Mouse (Mus musculus): ENCODE results near the gene Polr2i. TPM values are rescaled to one million over a fixed set of nuclear protein-coding genes. Genes with fewer than 3 reads are reported as not detected.

The Polr2i gene
- polyA plus RNA-seq, 1 experiment from 2014 or later = 79.5 TPM

- peaks cover 7% of the 10 kb centered on the region for H3K4me1 ChIP-seq
- H3K27ac ChIP-seq = no peak overlapping the region
- H3K27me3 ChIP-seq (replicated peaks) = no peaks in the 10 kb centered on the region
- no peaks in the 10 kb centered on the region for H3K9me3 ChIP-seq (replicated peaks)
- no peak overlapping the region for H3K9ac ChIP-seq
- H3K4me2 ChIP-seq = no peak overlapping the region
- WGBS (ENCODE audit: insufficient replicate concordance) = 75% methylated on average over 3 of the region's 3 CpGs
- H3K4me3 ChIP-seq = no peak overlapping the region
- H3K36me3 ChIP-seq = no peaks in the 10 kb centered on the region
- ATAC-seq = no peak
These were observed 17.9 kb upstream of the Polr2i start for GRCm38 (mm10) chr7:30213881-30214280.

- no peak overlapping the region for H3K4me3 ChIP-seq
- ATAC-seq = no peak
- 79% methylated on average over 3 of the region's 3 CpGs for WGBS (ENCODE audit: insufficient replicate concordance)
- no peaks in the 10 kb centered on the region for H3K36me3 ChIP-seq
- no peak overlapping the region for H3K27ac ChIP-seq
- no peak overlapping the region for H3K9ac ChIP-seq
- no peak overlapping the region for H3K4me2 ChIP-seq
- H3K4me1 ChIP-seq = peaks cover 21% of the 10 kb centered on the region
- no peaks in the 10 kb centered on the region for H3K27me3 ChIP-seq (replicated peaks)
- H3K9me3 ChIP-seq (replicated peaks) = no peaks in the 10 kb centered on the region
These were observed 15.9 kb upstream of the Polr2i start for GRCm38 (mm10) chr7:30215875-30216274.

- H3K9ac ChIP-seq = no peak overlapping the region
- no peaks in the 10 kb centered on the region for H3K27me3 ChIP-seq (replicated peaks)
- H3K36me3 ChIP-seq = no peaks in the 10 kb centered on the region
- H3K4me2 ChIP-seq = peak overlapping the region; percentile 45
- under 1% methylated on average over 16 of the region's 16 CpGs for WGBS (ENCODE audit: insufficient replicate concordance)
- peak; percentile 65 for ATAC-seq
- H3K9me3 ChIP-seq (replicated peaks) = no peaks in the 10 kb centered on the region
- no peak overlapping the region for H3K4me3 ChIP-seq
- H3K4me1 ChIP-seq = peaks cover 22% of the 10 kb centered on the region
- H3K27ac ChIP-seq = no peak overlapping the region
These were observed 15.0 kb upstream of the Polr2i start for GRCm38 (mm10) chr7:30216723-30217151.

- Histone ChIP-seq H3K4me3 (no peak overlapping the region), H3K27me3 (replicated peaks) (no peaks in the 10 kb centered on the region), H3K4me2 (no peak overlapping the region), H3K9me3 (replicated peaks) (no peaks in the 10 kb centered on the region), H3K4me1 (peaks cover 28% of the 10 kb centered on the region), H3K36me3 (no peaks in the 10 kb centered on the region), H3K9ac (no peak overlapping the region), H3K27ac (no peak overlapping the region)
- ATAC-seq = no peak
- WGBS (ENCODE audit: insufficient replicate concordance) = 68% methylated on average over 2 of the region's 2 CpGs
These were observed 14.5 kb upstream of the Polr2i start for GRCm38 (mm10) chr7:30217277-30217676.

GRCm38 (mm10) chr7:30219293-30220007 is 12.3 kb upstream of the Polr2i start:
- H3K9ac ChIP-seq = peak overlapping the region; percentile 61
- peak overlapping the region; percentile 53 for H3K4me3 ChIP-seq
- no peak overlapping the region for H3K27ac ChIP-seq
- ATAC-seq = peak; percentile 48
- H3K27me3 ChIP-seq (replicated peaks) = no peaks in the 10 kb centered on the region
- 8% methylated on average over 16 of the region's 16 CpGs for WGBS (ENCODE audit: insufficient replicate concordance)
- H3K36me3 ChIP-seq = peaks cover 18% of the 10 kb centered on the region
- peak overlapping the region; percentile 82 for H3K4me2 ChIP-seq
- H3K4me1 ChIP-seq = peaks cover 32% of the 10 kb centered on the region
- H3K9me3 ChIP-seq (replicated peaks) = 0 out of 2 replicates have a peak, but pooled peaks cover 3% of the 10 kb centered on the region

GRCm38 (mm10) chr7:30220008-30220356 is 11.8 kb upstream of the Polr2i start:
- Histone ChIP-seq H3K4me3 (peak overlapping the region; percentile 53), H3K27ac (no peak overlapping the region), H3K9ac (peak overlapping the region; percentile 61), H3K27me3 (replicated peaks) (no peaks in the 10 kb centered on the region), H3K4me2 (peak overlapping the region; percentile 82), H3K36me3 (peaks cover 21% of the 10 kb centered on the region), H3K4me1 (peaks cover 32% of the 10 kb centered on the region), H3K9me3 (replicated peaks) (0 out of 2 replicates have a peak, but pooled peaks cover 3% of the 10 kb centered on the region)
- WGBS (ENCODE audit: insufficient replicate concordance) = 19% methylated on average over 11 of the region's 11 CpGs
- ATAC-seq = no peak

GRCm38 (mm10) chr7:30221433-30221832 is 10.3 kb upstream of the Polr2i start:
- H3K4me2 ChIP-seq = no peak overlapping the region
- H3K4me1 ChIP-seq = peaks cover 30% of the 10 kb centered on the region
- no peak overlapping the region for H3K27ac ChIP-seq
- no peak overlapping the region for H3K9ac ChIP-seq
- H3K36me3 ChIP-seq = peaks cover 36% of the 10 kb centered on the region
- no peak for ATAC-seq
- H3K9me3 ChIP-seq (replicated peaks) = 0 out of 2 replicates have a peak, but pooled peaks cover 3% of the 10 kb centered on the region
- no peak overlapping the region for H3K4me3 ChIP-seq
- H3K27me3 ChIP-seq (replicated peaks) = no peaks in the 10 kb centered on the region
- 63% methylated on average over 3 of the region's 3 CpGs for WGBS (ENCODE audit: insufficient replicate concordance)

GRCm38 (mm10) chr7:30222205-30222604 is 9.5 kb upstream of the Polr2i start:
- WGBS (ENCODE audit: insufficient replicate concordance) = 65% methylated on average over 5 of the region's 5 CpGs
- no peaks in the 10 kb centered on the region for H3K27me3 ChIP-seq (replicated peaks)
- peaks cover 26% of the 10 kb centered on the region for H3K4me1 ChIP-seq
- peaks cover 44% of the 10 kb centered on the region for H3K36me3 ChIP-seq
- H3K9me3 ChIP-seq (replicated peaks) = 0 out of 2 replicates have a peak, but pooled peaks cover 3% of the 10 kb centered on the region
- H3K4me2 ChIP-seq = peak overlapping the region; percentile 17
- H3K27ac ChIP-seq = no peak overlapping the region
- no peak overlapping the region for H3K4me3 ChIP-seq
- peak; percentile 73; the same call in 1 of the 2 replicates for ATAC-seq
- H3K9ac ChIP-seq = no peak overlapping the region

- no peak overlapping the region for H3K4me2 ChIP-seq
- H3K36me3 ChIP-seq = peaks cover 53% of the 10 kb centered on the region
- WGBS (ENCODE audit: insufficient replicate concordance) = 83% methylated on average over 12 of the region's 12 CpGs
- no peak for ATAC-seq
- H3K4me1 ChIP-seq = peaks cover 22% of the 10 kb centered on the region
- no peak overlapping the region for H3K9ac ChIP-seq
- H3K27ac ChIP-seq = no peak overlapping the region
- H3K4me3 ChIP-seq = no peak overlapping the region
- H3K27me3 ChIP-seq (replicated peaks) = no peaks in the 10 kb centered on the region
- H3K9me3 ChIP-seq (replicated peaks) = 0 out of 2 replicates have a peak, but pooled peaks cover 3% of the 10 kb centered on the region
These were observed 7.5 kb upstream of the Polr2i start for GRCm38 (mm10) chr7:30224206-30224605.

GRCm38 (mm10) chr7:30231328-30231668 is 450 bp upstream of the Polr2i start:
- Histone ChIP-seq H3K36me3 (peaks cover 40% of the 10 kb centered on the region), H3K4me2 (peak overlapping the region; percentile 90), H3K4me3 (peak overlapping the region; percentile 81), H3K9me3 (replicated peaks) (no peaks in the 10 kb centered on the region), H3K4me1 (peaks cover 24% of the 10 kb centered on the region), H3K9ac (peak overlapping the region; percentile 79), H3K27me3 (replicated peaks) (no peaks in the 10 kb centered on the region), H3K27ac (peak overlapping the region; percentile 92)
- ATAC-seq = no peak; the same call in 1 of the 2 replicates
- WGBS (ENCODE audit: insufficient replicate concordance) = 1% methylated on average over 16 of the region's 16 CpGs

GRCm38 (mm10) chr7:30232631-30233148 is 942 bp downstream of the Polr2i start:
- peak overlapping the region; percentile 79 for H3K9ac ChIP-seq
- H3K27me3 ChIP-seq (replicated peaks) = no peaks in the 10 kb centered on the region
- peak overlapping the region; percentile 81 for H3K4me3 ChIP-seq
- peak overlapping the region; percentile 92 for H3K27ac ChIP-seq
- H3K4me1 ChIP-seq = peaks cover 24% of the 10 kb centered on the region
- WGBS (ENCODE audit: insufficient replicate concordance) = 7% methylated on average over 24 of the region's 24 CpGs
- peak; percentile 24; the same call in 1 of the 2 replicates for ATAC-seq
- peaks cover 26% of the 10 kb centered on the region for H3K36me3 ChIP-seq
- peak overlapping the region; percentile 90 for H3K4me2 ChIP-seq
- H3K9me3 ChIP-seq (replicated peaks) = no peaks in the 10 kb centered on the region

- H3K9me3 ChIP-seq (replicated peaks) = no peaks in the 10 kb centered on the region
- no peaks in the 10 kb centered on the region for H3K27me3 ChIP-seq (replicated peaks)
- ATAC-seq = no peak
- peak overlapping the region; percentile 79; the same call in 1 of the 2 replicates for H3K9ac ChIP-seq
- peak overlapping the region; percentile 81 for H3K4me3 ChIP-seq
- peaks cover 24% of the 10 kb centered on the region for H3K36me3 ChIP-seq
- peaks cover 24% of the 10 kb centered on the region for H3K4me1 ChIP-seq
- H3K4me2 ChIP-seq = peak overlapping the region; percentile 90
- WGBS (ENCODE audit: insufficient replicate concordance) = 81% methylated on average over 20 of the region's 20 CpGs
- H3K27ac ChIP-seq = 0 out of 2 replicates have a peak overlapping the region, but pooled peaks have one; percentile 92
These were observed 1.6 kb downstream of the Polr2i start for GRCm38 (mm10) chr7:30233387-30233786.

All from liver, embryonic 12.5 days (tissue).